Mouse (Mus musculus) layer of hippocampus, postnatal 14 days (tissue): ENCODE measurements around the gene Unc93a2. TPM values are rescaled to one million over a fixed set of nuclear protein-coding genes. Genes with fewer than 3 reads are reported as not detected.
"Not testable (repeated sequence)": the region's sequence is repeated elsewhere in the genome, so short reads cannot be mapped to it uniquely, and the experiment has no call there.

ENCODE experiments used
- DNase-seq, 2 experiments: peaks; one replicate each; pipeline ENCODE4 v3.0.0; 2021 to 2022; ENCODE audit warnings: low spot score in 2 of 2, mixed read lengths in 1 of 2
- long read RNA-seq, 2 experiments: library from polyadenylated mRNA; stranded (forward); transcript quantifications; one replicate each; pipeline ENCODE4 v2.0.0; 2021
- total RNA-seq, 2 experiments: library from RNA; stranded (reverse); gene quantifications; 2 replicates each; pipeline ENCODE4 v1.2.3; 2021

Unc93a2 gene
- not detected for total RNA-seq
- long read RNA-seq, experiment 1 = 0 reads
- long read RNA-seq, experiment 2 = 0 reads

DNA sequence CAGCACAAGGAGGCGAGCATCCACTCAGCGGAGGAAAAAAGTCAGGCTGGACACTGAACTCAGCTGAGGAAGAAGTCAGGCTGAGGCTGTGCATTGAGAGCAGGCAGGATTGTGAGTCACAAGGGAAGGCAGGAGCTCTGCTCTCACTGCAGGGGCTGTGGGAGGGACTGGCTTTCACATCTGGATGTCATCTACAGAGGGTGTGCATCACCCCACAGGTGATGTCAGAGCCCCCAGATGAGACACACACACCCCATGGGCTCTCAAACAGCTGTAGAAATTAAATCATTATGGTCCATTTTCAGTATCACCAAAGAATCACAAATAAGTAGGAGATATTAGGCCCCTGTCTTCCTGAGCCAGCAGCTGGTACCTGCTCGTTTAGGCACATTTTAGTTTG, at the start of gene Unc93a2:
TSS of gene Unc93a2 (minus strand) at position 101 of the 400 bp plus-strand sequence.
- not testable (repeated sequence) for DNase-seq

DNA sequence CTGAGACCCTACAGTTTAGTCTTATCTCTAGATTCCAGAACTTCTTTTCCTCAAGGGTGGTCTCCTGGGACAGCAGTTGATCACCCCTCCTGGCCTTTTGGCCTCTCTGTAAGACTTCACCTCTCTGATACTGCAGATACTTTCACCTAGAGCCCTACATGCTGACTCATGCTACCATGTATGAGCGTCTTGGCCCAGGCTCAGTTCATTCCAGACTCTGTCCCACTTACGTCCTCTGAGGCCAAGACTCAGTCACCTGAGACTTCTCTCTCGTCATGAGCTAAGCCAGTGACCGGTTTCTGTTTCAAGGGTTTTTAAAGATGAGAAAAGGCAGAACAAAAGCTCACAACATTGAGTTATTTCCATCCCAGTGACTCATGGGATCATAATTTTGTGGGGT, 48.9 kb upstream of the Unc93a2 start:
- DNase-seq = not testable (repeated sequence)

DNA sequence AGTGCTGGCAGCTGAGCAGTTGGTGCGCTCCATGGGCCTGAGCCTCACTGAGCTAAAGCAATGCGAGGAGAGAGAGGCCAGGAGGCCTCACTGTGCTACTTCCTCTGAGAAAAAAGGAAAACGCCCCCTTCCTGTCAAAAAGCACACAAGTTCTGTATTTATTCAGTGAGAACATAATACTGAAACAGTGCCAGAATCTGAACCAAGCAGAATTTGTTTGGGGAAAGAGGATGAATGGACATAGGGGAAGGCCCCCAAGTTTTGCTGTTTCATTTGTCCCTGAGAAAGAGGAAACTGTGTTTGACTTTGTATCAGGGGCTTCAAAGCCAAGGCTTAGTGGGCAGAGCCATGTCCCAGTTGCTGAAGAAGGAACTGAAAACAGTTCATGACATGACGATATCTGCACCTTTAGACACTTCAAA, 45.0 kb upstream of the Unc93a2 start:
- DNase-seq = not testable (repeated sequence)

DNA sequence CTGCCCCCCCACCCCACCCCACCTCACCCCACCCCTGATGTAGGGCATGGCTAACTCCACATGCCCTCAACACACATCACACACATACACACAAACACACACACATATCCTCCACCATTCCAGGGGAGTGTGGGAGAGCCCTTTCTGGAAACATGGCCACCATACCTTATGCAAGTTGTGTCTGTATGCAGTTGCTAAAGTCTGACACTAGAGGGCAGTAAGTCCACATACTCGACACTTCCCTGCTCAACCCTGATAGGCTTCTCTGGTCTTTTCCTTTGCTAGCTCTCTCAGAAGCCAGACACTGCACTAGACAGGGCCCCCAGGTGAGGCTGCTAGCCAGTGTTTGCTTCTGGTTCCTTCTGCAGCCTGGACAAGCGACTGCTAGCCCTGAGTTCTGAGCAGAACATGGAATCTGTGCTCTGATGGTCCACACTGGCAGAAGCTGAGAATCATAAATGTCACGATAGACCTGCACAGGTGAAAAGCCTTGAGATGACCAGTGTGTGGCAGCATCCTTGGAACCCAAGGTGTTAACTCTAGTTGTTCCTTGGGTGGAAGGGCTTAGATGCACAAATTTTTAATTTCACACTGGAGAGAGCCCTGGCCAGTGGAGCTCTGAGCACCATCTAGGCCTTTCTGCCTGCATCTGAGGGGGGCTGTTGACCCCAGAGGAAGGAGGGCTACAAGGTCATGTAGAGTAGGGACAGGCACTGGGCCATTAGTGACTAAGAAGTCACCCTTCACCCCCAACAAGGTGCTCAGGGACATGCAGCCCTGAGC, 35.1 kb upstream of the Unc93a2 start:
- peak in 1 of 2 experiments; percentile 24 for DNase-seq

DNA sequence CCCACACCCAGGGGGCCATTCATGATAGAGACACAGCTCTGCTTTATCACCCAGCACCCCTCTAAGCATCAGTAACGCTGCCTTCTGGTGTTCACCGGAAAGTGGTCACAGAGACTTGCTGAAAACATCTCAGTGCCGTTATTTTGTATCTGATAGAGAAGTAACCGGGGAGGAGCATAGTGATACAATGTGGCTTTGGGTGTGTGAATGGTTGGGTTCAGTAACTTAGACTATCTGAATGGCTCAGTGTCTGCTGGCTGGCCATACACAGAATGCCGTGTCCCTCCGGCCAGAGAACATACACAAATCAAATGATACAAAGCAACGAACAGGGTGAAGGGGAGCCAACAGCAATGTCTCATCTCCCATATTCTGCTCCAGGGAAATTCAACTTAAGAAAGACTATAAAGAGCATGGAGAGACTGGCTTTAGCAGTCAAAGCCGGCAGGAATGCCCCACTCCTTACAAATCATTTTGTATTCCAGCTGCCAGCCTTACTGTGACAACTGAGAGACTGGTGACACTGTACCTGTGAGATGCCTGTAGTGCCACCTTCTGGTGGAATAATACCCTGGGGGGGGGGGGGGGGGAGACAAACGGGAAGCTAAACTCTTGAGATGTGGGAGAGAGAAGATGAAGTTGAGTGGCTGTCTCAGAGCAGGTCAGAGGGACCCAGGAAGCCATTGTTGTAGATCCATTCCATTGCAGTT, 29.5 kb upstream of the Unc93a2 start:
- not testable (repeated sequence) for DNase-seq

DNA sequence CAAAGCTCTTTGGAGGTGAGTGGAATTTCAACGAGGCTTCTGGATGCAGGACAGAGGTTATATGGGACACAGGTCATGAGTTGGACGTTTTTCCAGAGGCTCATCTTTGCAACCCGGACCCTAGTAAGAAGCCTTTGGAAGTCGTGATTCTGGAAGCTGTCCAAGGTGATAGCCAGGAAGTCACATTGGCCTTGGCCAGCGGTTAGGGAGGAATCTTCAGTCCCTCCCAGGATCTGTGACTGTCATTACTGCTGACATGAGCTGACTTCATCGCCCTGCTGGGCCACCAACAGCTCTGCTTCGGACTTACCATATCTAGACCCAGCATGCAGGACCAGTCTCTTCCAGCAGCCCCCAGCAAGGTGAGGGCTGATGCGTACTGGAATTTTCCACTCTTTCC, 28.1 kb upstream of the Unc93a2 start:
- not testable (repeated sequence) for DNase-seq

DNA sequence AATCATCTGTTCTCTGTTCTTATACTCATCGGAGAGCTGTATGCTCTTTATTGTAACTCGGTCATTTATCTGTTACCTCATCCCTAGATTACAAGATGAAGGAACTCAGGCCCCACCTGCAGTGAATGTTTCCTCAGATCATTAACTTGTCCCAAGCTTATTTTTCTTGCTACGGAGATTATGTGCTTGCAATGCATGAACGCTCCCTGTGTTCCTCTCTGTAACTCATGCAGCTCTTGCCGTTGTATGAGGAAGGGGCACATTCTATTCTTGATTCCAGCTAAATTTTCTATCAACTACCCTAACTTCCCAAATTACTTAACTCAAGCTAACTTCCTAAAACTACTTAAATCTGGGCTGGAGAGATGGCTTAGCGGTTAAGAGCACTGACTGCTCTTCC, 14.5 kb upstream of the Unc93a2 start:
- DNase-seq = not testable (repeated sequence)

DNA sequence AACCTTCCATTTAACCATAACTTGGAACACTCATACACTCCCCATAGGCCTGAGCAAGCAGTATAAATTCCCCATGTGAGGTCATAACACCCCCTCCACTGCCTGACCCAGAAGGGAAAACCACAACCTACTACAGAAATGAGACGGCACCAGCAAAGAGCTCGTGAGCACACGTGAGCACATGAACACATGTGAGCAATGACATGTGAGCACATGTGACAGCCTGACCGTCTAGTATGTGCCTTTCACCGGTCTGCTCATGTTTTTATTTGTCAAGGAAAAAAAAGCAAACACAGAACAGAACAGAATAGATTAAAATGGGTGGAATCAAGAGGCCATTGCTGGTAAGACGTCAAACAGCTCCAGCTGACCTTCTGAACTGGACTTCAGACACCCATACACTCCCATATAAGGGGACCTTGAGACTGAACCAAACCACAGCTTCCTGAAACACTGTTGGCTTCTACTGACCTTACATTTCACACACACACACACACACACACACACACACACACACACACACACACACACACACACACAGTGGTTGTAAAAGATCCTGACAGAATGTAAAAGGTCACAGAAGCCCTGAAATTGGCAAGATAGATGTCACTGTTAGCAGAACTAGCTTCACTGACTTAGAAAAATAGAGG, 13.1 kb upstream of the Unc93a2 start:
- DNase-seq = not testable (repeated sequence)

DNA sequence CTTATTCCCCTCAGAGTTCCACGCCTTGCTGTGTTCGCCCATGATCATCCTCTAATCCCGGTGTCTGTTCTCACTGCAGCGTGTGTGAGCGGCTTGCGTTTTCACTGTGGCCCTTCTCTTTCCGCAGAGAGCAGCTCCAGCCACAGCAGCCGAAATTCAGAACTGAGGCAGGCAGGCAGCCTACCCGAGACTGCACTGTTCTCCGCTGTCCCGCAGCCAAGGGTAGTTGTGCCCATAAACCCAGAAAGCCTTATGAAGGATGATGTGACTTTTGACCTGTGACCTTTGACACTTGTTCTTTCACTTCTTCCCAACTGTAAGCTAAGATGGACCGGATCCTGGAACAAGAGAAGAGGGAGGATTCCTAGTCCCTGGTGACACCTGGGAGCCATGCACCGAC, 11.8 kb upstream of the Unc93a2 start:
- not testable (repeated sequence) for DNase-seq

DNA sequence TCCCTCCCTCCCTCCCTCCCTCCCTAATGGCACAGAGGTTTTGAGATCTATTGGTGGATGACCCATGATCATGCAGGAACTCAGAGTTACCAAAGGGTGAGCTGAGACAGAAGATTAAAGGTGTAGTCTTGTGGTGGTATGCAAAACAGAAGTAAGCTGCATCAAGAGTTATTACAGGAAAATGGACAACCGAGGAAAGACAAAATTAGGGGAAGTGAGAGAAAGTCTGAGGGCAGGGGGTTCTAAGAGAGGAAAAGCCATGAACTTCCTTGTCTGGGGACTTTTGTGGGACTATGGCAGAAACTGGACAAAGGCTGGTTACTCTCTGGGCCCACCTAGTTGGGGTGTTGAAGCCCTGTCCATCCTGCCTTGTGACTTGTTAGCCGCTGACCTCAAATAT, 11.0 kb upstream of the Unc93a2 start:
- not testable (repeated sequence) for DNase-seq

DNA sequence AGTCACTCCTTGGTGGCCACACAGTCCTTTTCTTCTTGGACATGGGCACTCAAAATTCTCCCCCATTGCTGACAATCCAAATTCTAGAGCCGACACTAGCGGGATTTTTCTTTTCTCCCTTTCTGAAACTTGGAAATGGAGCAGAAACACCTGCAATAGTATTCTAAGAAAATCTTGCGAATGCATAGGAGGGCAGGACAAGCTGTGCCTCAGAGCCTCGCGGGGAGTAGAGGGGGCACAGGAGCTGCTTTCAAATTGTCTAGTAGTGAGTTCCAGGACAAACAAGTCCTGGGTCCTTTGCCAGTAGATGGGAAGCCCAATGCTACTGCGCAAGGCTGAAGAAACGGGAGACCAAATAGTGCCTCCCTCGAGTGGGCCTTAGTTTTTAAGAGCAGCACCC, 10.4 kb upstream of the Unc93a2 start:
- DNase-seq = not testable (repeated sequence)

DNA sequence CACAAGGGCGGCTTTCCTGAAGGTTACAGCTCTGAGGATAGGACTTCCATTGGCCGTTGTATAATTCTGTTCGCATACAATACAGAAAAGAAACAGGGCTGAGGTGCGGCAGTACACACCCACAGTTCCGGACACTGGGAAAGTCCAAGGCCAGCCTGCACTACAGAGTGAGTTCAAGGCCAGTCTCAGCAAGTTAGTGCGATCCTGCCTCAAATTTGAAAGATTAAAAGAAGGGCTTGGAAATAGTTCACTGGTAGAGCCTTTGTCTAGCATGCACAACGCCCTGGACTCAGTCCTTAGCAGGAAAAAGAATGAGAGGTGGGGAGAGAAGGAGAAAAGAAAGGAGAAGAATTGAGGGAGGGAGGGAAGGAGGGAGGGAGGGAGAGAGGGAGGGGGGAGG, 9.9 kb upstream of the Unc93a2 start:
- DNase-seq = not testable (repeated sequence)

DNA sequence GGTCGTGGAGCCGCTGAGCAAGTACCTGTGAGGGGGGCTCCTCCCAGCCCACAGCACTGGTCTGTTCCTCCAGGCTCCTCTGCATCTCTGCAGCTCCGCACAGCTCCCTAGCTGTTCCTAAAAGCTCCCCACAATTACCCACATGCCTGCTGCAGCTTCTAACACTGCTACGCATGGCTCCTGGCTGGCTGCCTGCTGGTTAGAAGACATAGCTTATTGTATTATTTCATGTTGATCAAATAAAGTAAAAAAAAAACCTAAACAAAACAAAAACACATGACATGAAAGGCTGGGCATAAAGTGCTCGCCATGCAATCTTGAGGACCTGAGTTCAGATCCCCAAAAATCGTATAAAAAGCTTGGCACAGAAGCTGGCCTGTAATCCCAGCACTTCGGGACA, 4.6 kb upstream of the Unc93a2 start:
- peak in 1 of 2 experiments; percentile 49 for DNase-seq

DNA sequence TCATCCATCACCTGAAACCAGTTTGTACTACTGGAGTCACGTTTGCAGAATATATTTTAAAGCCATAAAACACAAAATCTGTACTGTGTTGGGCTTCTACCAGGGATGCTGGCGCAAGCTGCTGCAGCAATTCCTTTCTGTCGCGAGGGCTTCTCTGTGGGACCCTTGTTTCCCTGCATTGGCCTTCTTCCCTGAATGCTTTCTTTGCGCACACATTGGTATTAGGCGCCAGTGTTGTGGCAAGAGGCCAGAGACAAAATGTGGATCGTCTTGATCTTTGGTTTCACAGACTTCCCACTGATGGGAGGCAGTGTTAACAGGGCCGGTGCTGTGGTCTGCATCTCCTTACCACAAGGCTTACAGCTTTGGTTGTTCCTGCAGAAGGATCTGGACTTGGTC, 3.7 kb upstream of the Unc93a2 start:
- DNase-seq = peak in 1 of 2 experiments; percentile 19

DNA sequence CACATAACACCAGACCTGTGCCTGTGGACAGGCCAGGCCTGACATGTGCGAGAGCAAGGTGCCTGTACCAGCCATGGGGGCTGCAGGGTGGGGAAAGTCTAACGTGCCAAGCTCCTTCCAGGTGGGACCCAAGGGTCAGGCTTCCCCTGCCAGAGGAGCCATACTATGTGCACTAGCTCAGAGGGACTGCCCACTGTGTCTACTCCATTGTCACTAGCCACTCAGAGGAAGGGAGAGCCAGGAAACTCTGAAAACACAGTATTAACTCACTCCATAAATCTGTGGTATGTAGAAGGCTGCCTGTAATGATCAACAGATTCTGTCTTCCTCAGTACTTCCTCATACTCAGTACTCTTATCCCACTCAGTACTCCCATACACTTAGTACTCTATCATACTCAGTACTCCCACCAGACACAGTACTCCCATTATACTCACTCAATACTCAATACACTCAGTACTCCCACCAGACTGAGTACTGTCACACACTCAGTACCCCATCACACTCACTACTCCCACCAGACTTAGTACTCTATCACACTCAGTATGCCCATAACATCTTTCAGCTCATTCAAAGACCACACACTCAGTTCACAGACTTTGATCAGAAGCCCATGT, 3.2 kb upstream of the Unc93a2 start:
- not testable (repeated sequence) for DNase-seq

DNA sequence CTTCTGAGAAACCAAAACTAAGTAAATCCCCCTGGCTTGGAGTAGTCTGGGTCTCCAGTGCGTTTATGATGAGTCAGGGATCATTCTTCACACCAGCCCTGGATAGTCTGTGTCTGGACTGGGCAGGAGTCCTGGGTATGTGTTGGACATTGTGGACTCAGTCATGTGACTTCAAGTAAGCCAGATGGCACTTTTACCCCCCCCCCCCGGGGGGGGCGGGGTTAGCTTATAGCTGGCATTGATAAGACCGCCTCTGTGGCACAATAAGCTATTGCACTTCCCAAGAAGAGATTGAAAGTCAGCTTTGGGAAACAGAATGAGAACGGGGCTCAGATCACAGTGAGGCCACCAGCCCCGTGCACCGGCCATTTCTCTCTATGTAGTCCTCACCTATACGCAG, 752 bp upstream of the Unc93a2 start:
- DNase-seq = not testable (repeated sequence)

DNA sequence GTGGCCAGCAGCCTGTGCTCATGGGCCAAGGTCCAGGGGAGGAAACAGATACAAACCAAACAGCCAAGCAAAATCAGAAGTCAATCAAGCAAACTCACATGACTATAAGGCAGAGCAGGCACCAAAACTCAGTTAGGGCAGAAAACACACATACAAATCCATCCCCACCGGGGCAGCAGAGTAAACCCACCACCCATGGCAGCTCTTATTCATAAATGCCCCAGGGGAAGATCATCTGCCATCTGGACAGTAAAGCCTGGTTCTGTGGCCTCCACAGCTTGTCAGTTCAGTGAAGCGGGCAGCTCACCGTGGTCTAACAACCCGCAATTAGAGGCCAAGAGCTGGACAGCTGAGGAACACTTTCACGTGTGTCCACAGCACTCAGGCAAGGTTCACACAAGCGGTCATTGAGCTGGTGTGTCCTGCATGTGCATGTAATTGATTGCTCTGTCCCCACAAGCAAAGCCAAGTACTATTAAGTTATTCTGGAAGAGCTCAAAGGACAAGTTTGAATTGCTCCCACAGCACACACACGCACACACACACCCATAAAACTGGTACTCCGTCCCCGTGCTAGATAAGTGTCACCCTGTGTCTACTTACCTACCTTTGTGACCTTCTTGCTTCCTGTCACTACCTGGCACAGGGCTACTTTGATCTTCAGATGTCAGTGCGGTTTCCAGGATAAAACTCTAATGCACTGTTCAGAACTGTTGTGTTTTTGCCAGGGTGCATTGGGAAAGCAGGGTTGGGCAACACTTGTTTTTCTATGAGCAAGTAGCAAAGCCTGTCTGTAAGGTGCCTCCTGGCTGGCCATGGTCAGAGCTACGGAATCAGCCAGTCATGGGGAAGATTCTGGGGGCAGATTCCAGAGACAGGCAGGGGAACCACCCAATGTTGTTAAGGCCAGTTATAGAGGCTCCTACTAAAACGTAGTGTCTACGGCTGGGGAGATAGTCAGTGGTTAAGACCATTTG, 1.8 kb downstream of the Unc93a2 start:
- DNase-seq = not testable (repeated sequence)

DNA sequence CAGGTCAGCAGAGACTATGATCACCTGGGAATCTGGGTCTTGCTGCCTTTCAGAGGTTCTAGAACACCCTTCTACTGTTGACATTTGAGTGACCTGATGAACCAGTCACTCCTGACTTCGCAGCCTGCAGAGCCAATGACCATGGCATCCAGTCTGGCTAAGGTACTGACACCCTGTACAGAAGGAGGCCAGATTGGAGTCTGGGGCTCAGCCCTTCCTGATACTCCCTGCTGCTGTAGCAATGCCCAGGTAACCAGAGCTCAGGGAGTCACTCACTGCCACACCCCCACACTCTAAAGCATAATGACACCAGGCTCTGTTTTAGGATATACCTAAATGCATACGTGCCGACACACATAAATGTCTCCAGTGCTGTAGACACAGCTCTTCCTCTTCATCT, 2.6 kb downstream of the Unc93a2 start:
- DNase-seq = not testable (repeated sequence)

DNA sequence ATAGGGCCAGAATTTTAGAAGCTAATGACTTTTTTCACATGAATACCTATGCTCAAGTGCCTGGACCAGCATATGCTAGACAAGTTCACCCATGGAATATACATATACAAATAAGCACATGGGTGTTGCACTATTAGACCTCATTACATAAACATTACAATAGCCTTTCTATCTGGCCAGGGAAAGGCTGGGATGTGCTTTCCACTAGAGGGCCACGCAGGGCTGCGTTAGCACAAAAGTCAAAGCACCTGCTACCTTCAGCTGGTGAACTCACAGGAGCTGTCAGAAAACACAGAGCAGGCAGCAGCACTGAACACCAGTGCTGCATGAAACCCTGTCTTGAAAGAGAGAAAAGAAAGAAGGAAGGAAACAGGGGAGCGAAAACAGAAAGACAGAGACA, 7.4 kb downstream of the Unc93a2 start:
- DNase-seq = not testable (repeated sequence)
